Mouse (Mus musculus) megakaryocyte, embryonic 14.5 days (primary cell): ENCODE measurements at regions not wholly inside any gene's neighbourhood (a gene's known extent, or its start where the extent isn't known, plus 50 kb on each side); places are given as distances from the start of the nearest gene placed in this dataset.

Source experiments
- FLI1 ChIP-seq: IDR thresholded peaks from 2 replicates; pipeline ENCODE4 v1.6.1; 2012; ENCODE audit warnings: low read length, inconsistent platforms, mixed read lengths
- GATA1 ChIP-seq: IDR thresholded peaks from 3 replicates; pipeline ENCODE4 v1.6.1; 2012; ENCODE audit warnings: mixed read lengths, low read length, inconsistent platforms, borderline replicate concordance

- TF ChIP-seq FLI1 (no peak), GATA1 (no peak)
Measured at GRCm38 (mm10) chr12:9401956-9402355, 168.0 kb upstream of the Osr1 start.
